Mouse (Mus musculus) MEL (cell line): Measurements from ENCODE around the gene Rnaset2b.
"Not testable (repeated sequence)": the region's sequence is repeated elsewhere in the genome, so short reads cannot be mapped to it uniquely, and the experiment has no call there.

Source experiments
- BHLHE40 ChIP-seq: IDR thresholded peaks from 2 replicates; pipeline ENCODE4 v1.6.1; 2012; ENCODE audit warnings: low read depth, mild to moderate bottlenecking, inconsistent platforms, low read length, improper control_type of control experiment, borderline replicate concordance
- CHD2 ChIP-seq: IDR thresholded peaks from 2 replicates; pipeline ENCODE4 v1.6.1; 2011; ENCODE audit warnings: low read length, improper control_type of control experiment
- CTCF ChIP-seq, 3 experiments: IDR thresholded peaks in 2 of 3; conservative IDR thresholded peaks in 1 of 3; 2 replicates each; pipeline ENCODE4 v1.5.1; 2011 to 2012; ENCODE audit warnings: low read length in 3 of 3, low read depth in 2 of 3, mild to moderate bottlenecking in 2 of 3, improper control_type of control experiment in 1 of 3, inconsistent platforms in 1 of 3, mixed read lengths in 1 of 3, moderate library complexity in 1 of 3; ENCODE audit not compliant: control insufficient read depth in 1 of 3, insufficient read depth in 1 of 3, poor library complexity in 1 of 3, severe bottlenecking in 1 of 3
- EP300 ChIP-seq, 2 experiments: IDR thresholded peaks; 2 replicates each; pipeline ENCODE4 v1.6.1; 2011; ENCODE audit warnings: improper control_type of control experiment in 2 of 2, low read length in 2 of 2, low read depth in 1 of 2, mild to moderate bottlenecking in 1 of 2
- JUND ChIP-seq: IDR thresholded peaks from 2 replicates; pipeline ENCODE4 v1.6.1; 2011; ENCODE audit warnings: low read depth, mild to moderate bottlenecking, improper control_type of control experiment, low read length
- MYC ChIP-seq: IDR thresholded peaks from 2 replicates; pipeline ENCODE4 v1.6.1; 2011; ENCODE audit warnings: low read depth, mild to moderate bottlenecking, low read length, improper control_type of control experiment, moderate library complexity
- NRF1 ChIP-seq: IDR thresholded peaks from 2 replicates; pipeline ENCODE4 v1.6.1; 2014; ENCODE audit warnings: low read depth, mild to moderate bottlenecking, inconsistent platforms, low read length, improper control_type of control experiment, moderate library complexity; ENCODE audit not compliant: poor library complexity, insufficient read depth, severe bottlenecking
- POLR2A ChIP-seq, 2 experiments: IDR thresholded peaks; 2 replicates each; pipeline ENCODE4 v1.6.1; 2011 to 2012; ENCODE audit warnings: low read length in 2 of 2, mild to moderate bottlenecking in 2 of 2, control low read depth in 1 of 2, improper control_type of control experiment in 1 of 2, low read depth in 1 of 2, moderate library complexity in 1 of 2; ENCODE audit not compliant: control insufficient read depth in 1 of 2, insufficient read depth in 1 of 2, poor library complexity in 1 of 2
- POLR2AphosphoS2 ChIP-seq: IDR thresholded peaks from 2 replicates; pipeline ENCODE4 v1.6.1; 2011; ENCODE audit warnings: low read length, improper control_type of control experiment
- SIN3A ChIP-seq: IDR thresholded peaks from 2 replicates; pipeline ENCODE4 v1.6.1; 2012; ENCODE audit warnings: low read length, improper control_type of control experiment, inconsistent platforms
- UBTF ChIP-seq: IDR thresholded peaks from 2 replicates; pipeline ENCODE4 v1.6.1; 2012; ENCODE audit warnings: low read depth, mild to moderate bottlenecking, inconsistent platforms, low read length, improper control_type of control experiment, moderate library complexity, borderline replicate concordance; ENCODE audit not compliant: insufficient read depth
- ZKSCAN1 ChIP-seq: IDR thresholded peaks from 2 replicates; pipeline ENCODE4 v1.6.1; 2012; ENCODE audit warnings: low read depth, mild to moderate bottlenecking, inconsistent platforms, low read length, improper control_type of control experiment, moderate library complexity
- ZNF384 ChIP-seq: IDR thresholded peaks from 2 replicates; pipeline ENCODE4 v1.6.1; 2012; ENCODE audit warnings: low read depth, mild to moderate bottlenecking, inconsistent platforms, low read length, improper control_type of control experiment

- TF ChIP-seq UBTF; POLR2A (IDR thresholded peaks at IDR 0.05; ENCODE audit: control insufficient read depth in 1 of 2, insufficient read depth in 1 of 2, low read depth in 1 of 2, low read length in 2 of 2, poor library complexity in 1 of 2); MYC; POLR2AphosphoS2; SIN3A; NRF1; CTCF (IDR thresholded peaks at IDR 0.05 in 2 of 3, conservative IDR thresholded peaks at IDR 0.05 in 1 of 3; ENCODE audit: control insufficient read depth in 1 of 3, insufficient read depth in 1 of 3, low read depth in 2 of 3, low read length in 3 of 3, poor library complexity in 1 of 3, severe bottlenecking in 1 of 3); EP300 (IDR thresholded peaks at IDR 0.05; ENCODE audit: low read depth in 1 of 2, low read length in 2 of 2); JUND; CHD2; BHLHE40; ZNF384; ZKSCAN1: not testable (repeated sequence)
Measured at GRCm38 (mm10) chr17:7025764-7026346, 55.4 kb downstream of the Rnaset2b start.
